Mouse (Mus musculus): ENCODE data around the gene Sipa1l3.

- 0 out of 2 replicates have a peak, but pooled peaks have one; percentile 2 for TF ChIP-seq CTCF (conservative IDR thresholded peaks at IDR 0.05; ENCODE audit: low read length)
- no peak for TF ChIP-seq POU5F1 (IDR thresholded peaks at IDR 0.05; ENCODE audit: borderline replicate concordance, low read length)
These were observed 183.2 kb downstream of the Sipa1l3 start for GRCm38 (mm10) chr7:29335276-29335675.

Measured in E14TG2a.4 (cell line).